Comparison of ENCODE assay signal across 15 mouse cellular contexts in genomic region chr9:123754333-123754732, GRCm38 (mm10). TPM values are rescaled to one million over a fixed set of nuclear protein-coding genes. Genes with fewer than 3 reads are reported as not detected.
DNase-seq lines count a peak whose midpoint lies in the region; ATAC-seq and TF ChIP-seq lines count a peak whose summit lies in the region.
"Had no signal": no experiment of that assay in that cellular context is flagged by ENCODE, and none has a peak within 500 bp of the region (broad histone marks: within the 10 kb centered on the region; RNA-seq: fewer than 3 reads in every experiment).

No protein-coding gene starts in this region.

- H3K9ac ChIP-seq in liver, postnatal 0 days (replicated peaks), result no peak overlapping the region
- no peak overlapping the region for H3K9ac ChIP-seq in liver, embryonic 11.5 days (ENCODE audit: low read depth, low read length)
- H3K9ac ChIP-seq: limb, embryonic 12.5 days had no signal

- ATAC-seq in liver, postnatal 0 days, result peak; percentile 25; the same call in 1 of the 2 replicates
- no peak for ATAC-seq in liver, embryonic 11.5 days (replicated peaks; ENCODE audit: low FRiP score)
- peak; percentile 22; the same call in 1 of the 2 replicates for ATAC-seq in granulocyte monocyte progenitor cell, adult 5-6 weeks (replicated peaks; ENCODE audit: poor library complexity, severe bottlenecking)

- TF ChIP-seq CTCF in liver, postnatal 0 days (IDR thresholded peaks at IDR 0.05; ENCODE audit: low read depth), result no peak

- intact Hi-C loops in left cerebral cortex, postnatal 14 days (cut with DNase I), result no loop called here

- no peak overlapping the region for H3K4me3 ChIP-seq in liver, postnatal 0 days (ENCODE audit: low read depth, low read length)
- no peak overlapping the region for H3K4me3 ChIP-seq in liver, embryonic 11.5 days (ENCODE audit: low read depth, low read length)
- H3K4me3 ChIP-seq: erythroblast, embryonic 14.5 days; limb, embryonic 12.5 days had no signal

- 59% methylated on average over 4 of the region's 4 CpGs for WGBS in liver, postnatal 0 days (ENCODE audit: insufficient replicate concordance)
- WGBS in liver, embryonic 11.5 days, result 80% methylated on average over 4 of the region's 4 CpGs

- no peaks in the 10 kb centered on the region for H3K36me3 ChIP-seq in liver, postnatal 0 days (replicated peaks; ENCODE audit: insufficient read depth, low read length)
- no peaks in the 10 kb centered on the region for H3K36me3 ChIP-seq in liver, embryonic 11.5 days (ENCODE audit: control insufficient read depth, insufficient read depth, low read length)
- H3K36me3 ChIP-seq: limb, embryonic 12.5 days had no signal

- no peak overlapping the region for H3K4me2 ChIP-seq in liver, postnatal 0 days (ENCODE audit: low read depth, low read length)
- H3K4me2 ChIP-seq in liver, embryonic 11.5 days, result no peak overlapping the region
- H3K4me2 ChIP-seq: limb, embryonic 12.5 days had no signal

- no peak for TF ChIP-seq EP300 in liver, postnatal 0 days (IDR thresholded peaks at IDR 0.05; ENCODE audit: low read depth)

- H3K27ac ChIP-seq in liver, postnatal 0 days (ENCODE audit: low read depth), result no peak overlapping the region
- no peak overlapping the region for H3K27ac ChIP-seq in liver, embryonic 11.5 days (ENCODE audit: low read depth, low read length)
- H3K27ac ChIP-seq: limb, embryonic 12.5 days had no signal

- no peaks in the 10 kb centered on the region for H3K9me3 ChIP-seq in liver, postnatal 0 days (ENCODE audit: low read length)
- H3K9me3 ChIP-seq in liver, embryonic 11.5 days (ENCODE audit: control insufficient read depth, low read length), result no peaks in the 10 kb centered on the region
- H3K9me3 ChIP-seq: limb, embryonic 12.5 days had no signal

- DNase-seq in liver, postnatal 0 days, result no peak
- DNase-seq in liver, embryonic 11.5 days (ENCODE audit: low spot score), result no peak
- peak; percentile 24 for DNase-seq in skeletal muscle tissue, adult 2 months (ENCODE audit: low read depth, low spot score)
- DNase-seq in thymus, postnatal 25 days, result peak; percentile 89
- DNase-seq in cerebellum, adult 11 months, result no peak
- DNase-seq in left cerebral cortex, postnatal 14 days (ENCODE audit: low spot score in 2 of 2), result no peak
- DNase-seq in adipocyte (ENCODE audit: low spot score), result no peak
- DNase-seq: gastrocnemius, postnatal 10 days; kidney, adult 18-20 months; layer of hippocampus, adult 9-11 months; retina, postnatal 1 day had no signal

- no peaks in the 10 kb centered on the region for H3K4me1 ChIP-seq in liver, postnatal 0 days (ENCODE audit: insufficient read depth)
- H3K4me1 ChIP-seq in liver, embryonic 11.5 days (replicated peaks; ENCODE audit: control insufficient read depth, insufficient read depth, low read length), result no peaks in the 10 kb centered on the region
- H3K4me1 ChIP-seq: limb, embryonic 12.5 days had no signal

- no peaks in the 10 kb centered on the region for H3K27me3 ChIP-seq in liver, postnatal 0 days (ENCODE audit: insufficient read depth, low read length)
- H3K27me3 ChIP-seq in liver, embryonic 11.5 days (replicated peaks; ENCODE audit: control insufficient read depth, insufficient read depth, low read length), result no peaks in the 10 kb centered on the region
- H3K27me3 ChIP-seq: limb, embryonic 12.5 days had no signal

RNA-seq across cellular contexts. Expression of gene Lztfl1, which starts 36.8 kb away (rescaled TPM):
- 16.6 and 16.8 TPM in 2 replicates for polyA plus RNA-seq in liver, postnatal 0 days (2015; fragmentation: Nextera tagmentation; extraction: Ambion mirVana)
- 30.3 and 32.6 TPM in 2 replicates for polyA plus RNA-seq in liver, embryonic 11.5 days (2014; fragmentation: Nextera tagmentation; extraction: Ambion mirVana)
- total RNA-seq in granulocyte monocyte progenitor cell, adult 5-6 weeks (2014; fragmentation: Nextera tagmentation), result 32.8 and 34.2 TPM in 2 replicates
- total RNA-seq in granulocyte monocyte progenitor cell, adult 5-6 weeks (2017), result 33.9 and 35.4 TPM in 2 replicates
- total RNA-seq in left cerebral cortex, postnatal 14 days (2021), result 10 to 100 TPM; 68.6 to 77.3 TPM

RNA-seq across cellular contexts. Expression of gene Cxcr6, which starts 51.9 kb away (rescaled TPM):
- 0.49 and 0.56 TPM in 2 replicates for polyA plus RNA-seq in liver, postnatal 0 days (2015; fragmentation: Nextera tagmentation; extraction: Ambion mirVana)
- 0.22 TPM in 1 of 2 replicates, not detected in the other for polyA plus RNA-seq in liver, embryonic 11.5 days (2014; fragmentation: Nextera tagmentation; extraction: Ambion mirVana)
- not detected in 2 replicates for total RNA-seq in granulocyte monocyte progenitor cell, adult 5-6 weeks (2014; fragmentation: Nextera tagmentation)
- total RNA-seq in granulocyte monocyte progenitor cell, adult 5-6 weeks (2017), result not detected in 2 replicates
- total RNA-seq in left cerebral cortex, postnatal 14 days (2021), result not detected
- total RNA-seq: gastrocnemius, postnatal 10 days had no signal
- polyA plus RNA-seq: cortical plate, adult 2 months; erythroblast, embryonic 14.5 days had no signal

Comparison
In these comparisons a context has a peak if more than half of its experiments do, and no peak if none do; other contexts are left out.
1. DNase-seq: peak in skeletal muscle tissue, adult 2 months (single experiment) and thymus, postnatal 25 days (single experiment); none in liver, postnatal 0 days (single experiment), liver, embryonic 11.5 days (single experiment), cerebellum, adult 11 months (single experiment), left cerebral cortex, postnatal 14 days (0 of 2) and adipocyte (single experiment).